Mouse (Mus musculus): ENCODE data around the gene Top2a. TPM values are rescaled to one million over a fixed set of nuclear protein-coding genes. Genes with fewer than 3 reads are reported as not detected.
A peak's percentile ranks its signal among the peaks of the same experiment; 100 is the strongest.

The Top2a gene
- polyA plus RNA-seq, 1 experiment from 2014 or later = 476 TPM

DNA sequence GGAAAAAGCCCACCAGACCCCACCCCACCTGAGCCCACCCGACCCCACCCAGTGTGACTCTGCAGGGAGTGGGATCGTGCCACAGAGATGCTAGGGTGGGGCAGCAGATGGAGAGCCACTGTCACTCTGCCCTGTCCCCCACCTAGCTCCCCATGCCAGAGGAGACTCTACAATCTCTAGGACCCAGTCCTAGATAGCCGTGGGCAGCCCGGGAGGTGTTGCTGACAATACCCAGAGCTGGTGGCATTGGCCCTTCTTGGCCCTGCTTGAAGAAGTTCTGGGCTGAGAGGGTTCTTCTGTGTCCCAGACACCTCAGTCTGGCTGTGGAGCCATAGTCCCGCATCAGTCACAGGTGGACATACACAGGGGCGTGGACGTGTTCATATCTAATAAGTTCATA lies 38.4 kb downstream of the Top2a start:
- no peak overlapping the region for H3K4me3 ChIP-seq (ENCODE audit: low read depth, low read length)
- H3K27ac ChIP-seq (ENCODE audit: low read depth, low read length) = no peak overlapping the region
- H3K27me3 ChIP-seq (ENCODE audit: control insufficient read depth, insufficient read depth, low read length) = peaks cover 24% of the 10 kb centered on the region
- ATAC-seq (replicated peaks; ENCODE audit: low FRiP score) (no peak), DNase-seq (ENCODE audit: low spot score) (no peak)
- H3K36me3 ChIP-seq (ENCODE audit: control insufficient read depth, insufficient read depth, low read length) = peaks cover 2% of the 10 kb centered on the region; the same call in 1 of the 2 replicates
- H3K4me1 ChIP-seq (replicated peaks; ENCODE audit: control insufficient read depth, insufficient read depth, low read length) = no peaks in the 10 kb centered on the region; the same call in 1 of the 2 replicates
- H3K4me2 ChIP-seq (ENCODE audit: low read depth, low read length, severe bottlenecking) = no peak overlapping the region
- no peak overlapping the region for H3K9ac ChIP-seq (ENCODE audit: low read length)
- no peaks in the 10 kb centered on the region for H3K9me3 ChIP-seq (ENCODE audit: control insufficient read depth, low read length)
- WGBS = 92% methylated on average over 7 of the region's 7 CpGs

DNA sequence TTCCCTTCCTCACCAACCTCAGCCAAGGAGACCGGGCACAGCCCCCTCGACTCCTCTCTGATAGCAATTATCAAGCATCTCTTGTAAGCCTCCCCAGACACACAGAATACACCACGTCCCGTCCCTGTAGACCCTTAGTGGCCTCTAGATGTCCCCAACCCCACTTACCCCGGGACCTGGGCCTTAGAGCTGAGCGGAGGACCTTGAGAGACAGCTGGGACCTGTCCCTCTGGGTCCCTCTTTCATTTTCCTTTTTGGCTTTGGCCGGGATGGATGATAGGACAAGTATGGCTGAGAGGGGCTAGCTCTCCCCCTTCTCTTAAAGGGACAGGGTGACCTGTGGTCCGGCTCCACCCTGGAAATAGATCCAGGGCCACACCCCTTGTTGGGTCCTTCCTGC lies 40.4 kb downstream of the Top2a start:
- H3K4me3 ChIP-seq (ENCODE audit: low read depth, low read length) = no peak overlapping the region
- H3K27me3 ChIP-seq (ENCODE audit: control insufficient read depth, insufficient read depth, low read length) = peaks cover 24% of the 10 kb centered on the region
- H3K4me2 ChIP-seq (ENCODE audit: low read depth, low read length, severe bottlenecking) = no peak overlapping the region
- 52% methylated on average over 8 of the region's 8 CpGs for WGBS
- H3K9ac ChIP-seq (ENCODE audit: low read length) = no peak overlapping the region
- ATAC-seq (replicated peaks; ENCODE audit: low FRiP score) = no peak
- no peak overlapping the region for H3K27ac ChIP-seq (ENCODE audit: low read depth, low read length)
- no peaks in the 10 kb centered on the region for H3K9me3 ChIP-seq (ENCODE audit: control insufficient read depth, low read length)
- no peak for DNase-seq (ENCODE audit: low spot score)
- H3K36me3 ChIP-seq (ENCODE audit: control insufficient read depth, insufficient read depth, low read length) = peaks cover under 1% of the 10 kb centered on the region; the same call in 1 of the 2 replicates
- no peaks in the 10 kb centered on the region; the same call in 1 of the 2 replicates for H3K4me1 ChIP-seq (replicated peaks; ENCODE audit: control insufficient read depth, insufficient read depth, low read length)

DNA sequence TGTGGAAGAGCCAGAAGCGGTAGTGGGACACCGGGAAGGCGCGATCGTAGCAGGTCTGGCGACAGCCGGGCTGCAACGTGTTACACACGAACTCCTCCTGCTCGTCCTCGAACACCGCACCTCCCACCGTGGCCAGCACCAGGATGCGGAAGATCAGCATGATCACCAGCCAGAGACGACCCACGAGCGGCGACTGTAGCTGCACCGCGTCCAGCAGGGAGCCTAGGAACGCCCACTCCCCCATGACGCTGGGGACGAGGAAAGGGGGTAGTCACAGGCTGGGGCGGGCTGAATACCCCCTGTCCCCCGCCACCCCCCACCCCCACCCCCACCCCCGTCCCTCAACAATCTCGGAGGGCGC lies 41.2 kb downstream of the Top2a start, which contains the start of gene Gjd3:
TSS of gene Gjd3 (minus strand) at position 244 of the 361 bp plus-strand sequence.
- Histone ChIP-seq H3K4me1 (replicated peaks; ENCODE audit: control insufficient read depth, insufficient read depth, low read length) (no peaks in the 10 kb centered on the region; the same call in 1 of the 2 replicates), H3K27me3 (ENCODE audit: control insufficient read depth, insufficient read depth, low read length) (peaks cover 24% of the 10 kb centered on the region), H3K27ac (ENCODE audit: low read depth, low read length) (0 out of 2 replicates have a peak within 1 kb of the TSS, but pooled peaks have one; percentile 41), H3K4me3 (ENCODE audit: low read depth, low read length) (peak within 1 kb of the TSS; percentile 48), H3K9me3 (ENCODE audit: control insufficient read depth, low read length) (no peaks in the 10 kb centered on the region), H3K4me2 (ENCODE audit: low read depth, low read length, severe bottlenecking) (peak within 1 kb of the TSS; percentile 88), H3K9ac (ENCODE audit: low read length) (peak within 1 kb of the TSS; percentile 49), H3K36me3 (ENCODE audit: control insufficient read depth, insufficient read depth, low read length) (no peaks in the 10 kb centered on the region)
- ATAC-seq (replicated peaks; ENCODE audit: low FRiP score) (no peak), DNase-seq (ENCODE audit: low spot score) (no peak)
- 3% methylated on average over 28 of the region's 28 CpGs for whole genome bisulfite sequencing

DNA sequence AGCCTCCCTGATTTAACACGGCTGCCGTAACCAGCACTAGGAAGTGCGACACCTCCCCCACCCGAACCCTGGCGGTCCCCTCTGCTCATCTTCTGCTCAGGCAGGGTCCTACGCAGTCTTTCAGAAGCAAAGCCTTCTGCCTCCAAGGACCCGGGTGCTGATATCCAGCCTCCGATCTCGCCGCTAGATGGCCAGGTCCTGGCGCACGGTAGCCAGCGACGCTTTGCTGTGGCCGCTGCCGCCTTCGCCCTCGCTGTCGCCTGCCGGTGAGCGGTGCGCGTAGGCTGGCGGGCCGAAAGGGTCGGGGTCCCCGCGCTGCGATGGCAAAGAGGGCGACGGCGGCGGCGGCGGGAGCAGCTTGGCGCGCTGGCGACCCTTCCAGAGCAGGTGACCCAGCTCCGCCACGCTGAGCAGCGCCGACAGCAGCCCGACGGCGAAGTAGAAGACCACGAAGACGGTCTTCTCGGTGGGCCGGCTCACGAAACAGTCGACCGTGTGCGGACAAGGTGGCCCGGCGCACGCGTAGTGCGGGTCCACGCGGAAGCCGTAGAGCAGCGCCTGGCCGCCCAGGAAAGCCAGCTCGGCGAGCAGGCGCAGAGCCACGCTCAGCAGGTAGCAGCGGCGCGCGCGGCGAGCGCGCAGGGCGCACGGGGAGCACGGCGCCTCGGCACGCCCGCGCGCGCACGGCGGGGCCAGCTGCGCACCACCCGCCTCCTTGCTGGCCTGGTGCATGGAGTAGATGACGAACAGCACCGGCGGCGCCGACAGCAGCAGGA lies 41.8 kb downstream of the Top2a start:
- whole genome bisulfite sequencing = under 1% methylated on average over 93 of the region's 94 CpGs
- peaks cover 24% of the 10 kb centered on the region for H3K27me3 ChIP-seq (ENCODE audit: control insufficient read depth, insufficient read depth, low read length)
- 0 out of 2 replicates have a peak overlapping the region, but pooled peaks have one; percentile 41 for H3K27ac ChIP-seq (ENCODE audit: low read depth, low read length)
- peak overlapping the region; percentile 48 for H3K4me3 ChIP-seq (ENCODE audit: low read depth, low read length)
- no peaks in the 10 kb centered on the region; the same call in 1 of the 2 replicates for H3K4me1 ChIP-seq (replicated peaks; ENCODE audit: control insufficient read depth, insufficient read depth, low read length)
- DNase-seq (ENCODE audit: low spot score) = peak; percentile 89
- ATAC-seq (replicated peaks; ENCODE audit: low FRiP score) = peak; percentile 64
- peak overlapping the region; percentile 88 for H3K4me2 ChIP-seq (ENCODE audit: low read depth, low read length, severe bottlenecking)
- H3K36me3 ChIP-seq (ENCODE audit: control insufficient read depth, insufficient read depth, low read length) = no peaks in the 10 kb centered on the region
- H3K9me3 ChIP-seq (ENCODE audit: control insufficient read depth, low read length) = no peaks in the 10 kb centered on the region
- peak overlapping the region; percentile 49 for H3K9ac ChIP-seq (ENCODE audit: low read length)

DNA sequence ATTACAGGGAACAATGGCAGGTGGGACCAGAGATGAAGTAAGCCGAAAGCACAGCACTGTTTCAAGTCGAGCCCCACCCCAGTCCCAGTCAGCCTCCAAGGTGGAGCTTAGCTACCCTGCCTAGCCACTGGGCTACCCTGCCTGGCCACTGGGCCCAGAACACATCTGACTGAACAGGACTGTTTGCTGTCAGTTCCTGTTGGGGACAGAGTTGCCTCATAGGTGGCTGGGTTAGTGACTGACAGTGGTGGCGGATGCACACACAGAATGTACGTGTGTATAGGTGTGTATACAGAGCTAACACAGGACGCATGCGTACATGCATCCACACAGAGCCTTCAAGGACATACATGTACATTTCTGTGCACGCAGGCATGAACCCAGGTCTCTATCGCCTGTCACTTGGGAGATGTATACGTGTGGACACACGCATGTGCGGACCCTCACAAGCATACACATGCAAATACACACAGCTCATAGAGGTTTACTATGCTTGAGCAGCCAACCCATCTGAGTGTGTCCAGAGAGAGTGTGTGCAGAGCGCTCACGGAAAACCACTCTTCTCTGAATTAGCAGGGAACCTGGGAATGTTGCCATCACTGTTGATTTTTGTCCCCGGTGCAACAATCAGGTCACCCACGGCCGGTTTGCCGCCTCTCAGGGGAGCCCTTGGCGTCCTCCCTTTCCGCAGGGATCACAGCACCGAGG lies 42.5 kb downstream of the Top2a start:
- Histone ChIP-seq H3K9me3 (ENCODE audit: control insufficient read depth, low read length) (no peaks in the 10 kb centered on the region), H3K4me3 (ENCODE audit: low read depth, low read length) (peak overlapping the region; percentile 48), H3K36me3 (ENCODE audit: control insufficient read depth, insufficient read depth, low read length) (no peaks in the 10 kb centered on the region), H3K27ac (ENCODE audit: low read depth, low read length) (0 out of 2 replicates have a peak overlapping the region, but pooled peaks have one; percentile 41), H3K9ac (ENCODE audit: low read length) (peak overlapping the region; percentile 49), H3K27me3 (ENCODE audit: control insufficient read depth, insufficient read depth, low read length) (peaks cover 24% of the 10 kb centered on the region), H3K4me1 (replicated peaks; ENCODE audit: control insufficient read depth, insufficient read depth, low read length) (no peaks in the 10 kb centered on the region; the same call in 1 of the 2 replicates), H3K4me2 (ENCODE audit: low read depth, low read length, severe bottlenecking) (peak overlapping the region; percentile 88)
- WGBS = 33% methylated on average over 20 of the region's 20 CpGs
- no peak for DNase-seq (ENCODE audit: low spot score)
- ATAC-seq (replicated peaks; ENCODE audit: low FRiP score) = no peak

DNA sequence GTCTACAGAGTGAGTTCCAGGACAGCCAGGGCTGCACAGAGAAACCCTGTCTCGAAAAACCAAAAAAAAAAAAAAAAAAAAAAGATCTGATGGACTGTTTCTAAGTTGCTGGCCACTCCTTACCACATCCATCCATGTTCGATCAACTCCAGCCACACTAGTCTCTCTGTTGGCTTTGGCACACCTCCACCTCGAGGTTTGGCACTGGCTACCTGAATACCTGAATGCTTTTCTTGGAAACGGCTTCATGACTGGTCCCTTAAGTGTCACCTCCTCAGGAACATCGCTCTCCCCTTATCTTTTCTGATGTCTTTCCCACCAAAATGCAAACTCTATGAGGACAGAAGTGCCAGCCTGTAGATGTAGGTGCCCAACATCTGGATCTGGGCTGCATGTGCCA lies 44.6 kb downstream of the Top2a start:
- no peak for DNase-seq (ENCODE audit: low spot score)
- 85% methylated on average over 4 of the region's 5 CpGs for WGBS
- Histone ChIP-seq H3K4me1 (replicated peaks; ENCODE audit: control insufficient read depth, insufficient read depth, low read length) (no peaks in the 10 kb centered on the region; the same call in 1 of the 2 replicates), H3K4me2 (ENCODE audit: low read depth, low read length, severe bottlenecking) (no peak overlapping the region), H3K27me3 (ENCODE audit: control insufficient read depth, insufficient read depth, low read length) (peaks cover 24% of the 10 kb centered on the region), H3K36me3 (ENCODE audit: control insufficient read depth, insufficient read depth, low read length) (no peaks in the 10 kb centered on the region), H3K4me3 (ENCODE audit: low read depth, low read length) (no peak overlapping the region), H3K9ac (ENCODE audit: low read length) (no peak overlapping the region), H3K27ac (ENCODE audit: low read depth, low read length) (no peak overlapping the region), H3K9me3 (ENCODE audit: control insufficient read depth, low read length) (no peaks in the 10 kb centered on the region)
- no peak for ATAC-seq (replicated peaks; ENCODE audit: low FRiP score)

DNA sequence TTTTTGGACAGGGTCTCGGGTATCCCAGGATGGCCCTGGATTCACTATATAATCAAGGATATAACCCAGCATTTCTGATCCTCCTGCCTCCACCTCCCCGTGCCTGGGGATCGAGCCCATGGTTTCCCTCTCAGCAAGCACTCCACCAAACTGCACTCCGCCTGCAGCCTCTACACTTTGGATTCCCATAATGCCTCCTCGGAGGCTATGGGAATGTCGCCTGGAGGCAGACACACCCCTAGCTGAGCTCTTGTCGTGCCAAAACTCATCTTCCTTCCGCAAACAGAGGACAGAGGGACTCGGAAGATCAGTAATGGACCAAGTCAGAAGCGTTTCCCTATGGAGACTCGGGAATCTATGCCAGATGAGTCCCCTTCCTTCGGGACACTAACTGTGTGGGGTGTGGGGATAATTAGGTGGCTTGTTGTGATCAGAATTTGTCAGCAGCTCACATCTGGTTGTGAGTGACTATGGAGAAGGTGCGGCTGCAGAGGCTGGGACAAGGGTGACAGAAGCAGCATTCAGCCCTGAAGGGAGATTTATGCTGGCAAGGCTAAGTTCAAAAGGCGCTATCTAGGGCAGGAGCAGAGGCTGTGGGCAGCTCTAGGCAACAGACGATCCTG lies 45.4 kb downstream of the Top2a start:
- no peaks in the 10 kb centered on the region for H3K36me3 ChIP-seq (ENCODE audit: control insufficient read depth, insufficient read depth, low read length)
- no peaks in the 10 kb centered on the region; the same call in 1 of the 2 replicates for H3K4me1 ChIP-seq (replicated peaks; ENCODE audit: control insufficient read depth, insufficient read depth, low read length)
- no peak overlapping the region for H3K9ac ChIP-seq (ENCODE audit: low read length)
- 76% methylated on average over 15 of the region's 15 CpGs for WGBS
- H3K4me2 ChIP-seq (ENCODE audit: low read depth, low read length, severe bottlenecking) = no peak overlapping the region
- DNase-seq (ENCODE audit: low spot score) (no peak), ATAC-seq (replicated peaks; ENCODE audit: low FRiP score) (no peak)
- H3K4me3 ChIP-seq (ENCODE audit: low read depth, low read length) = no peak overlapping the region
- H3K9me3 ChIP-seq (ENCODE audit: control insufficient read depth, low read length) = no peaks in the 10 kb centered on the region
- H3K27ac ChIP-seq (ENCODE audit: low read depth, low read length) = no peak overlapping the region
- peaks cover 24% of the 10 kb centered on the region for H3K27me3 ChIP-seq (ENCODE audit: control insufficient read depth, insufficient read depth, low read length)

DNA sequence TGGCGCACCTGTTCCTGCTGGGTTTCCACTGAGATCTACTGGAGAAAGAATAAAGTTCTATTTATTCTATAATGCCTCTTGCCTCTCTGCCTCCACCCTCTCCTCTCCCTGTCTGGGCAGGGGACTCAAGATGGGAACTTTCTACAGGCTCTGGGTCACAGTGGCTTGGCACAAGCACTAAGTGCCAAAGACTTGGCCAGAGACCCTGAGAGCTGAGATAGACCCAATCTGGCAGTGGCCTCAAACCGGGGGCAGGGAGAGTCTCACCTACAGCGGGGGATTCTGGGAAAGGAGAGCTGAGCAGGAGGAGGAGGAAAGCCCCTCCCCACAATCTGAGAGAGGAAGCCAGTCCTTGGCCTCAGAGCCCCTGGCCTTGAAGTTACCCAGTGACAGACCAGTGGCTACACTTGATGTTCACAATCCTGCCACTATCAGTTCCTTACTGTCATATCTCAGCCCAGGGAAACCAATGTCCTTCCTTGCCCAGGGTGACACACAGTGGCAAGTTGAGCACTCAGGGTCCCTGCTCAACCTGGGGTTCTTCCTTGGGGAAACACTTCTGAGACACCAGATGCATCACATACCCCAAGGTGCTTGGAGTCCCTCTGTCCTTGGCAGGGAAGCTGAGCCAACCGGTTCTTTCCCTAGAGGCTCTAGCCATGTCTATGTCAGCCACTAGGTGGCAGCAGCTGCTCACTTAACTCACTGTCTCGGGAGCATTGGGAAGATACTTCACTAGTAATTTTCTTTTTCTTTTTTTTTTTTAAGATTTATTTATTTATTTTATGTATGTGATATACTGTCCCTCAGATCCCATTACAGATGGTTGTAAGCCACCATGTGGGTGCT lies 48.9 kb downstream of the Top2a start:
- H3K27me3 ChIP-seq (ENCODE audit: control insufficient read depth, insufficient read depth, low read length) = no peaks in the 10 kb centered on the region
- no peak overlapping the region for H3K4me2 ChIP-seq (ENCODE audit: low read depth, low read length, severe bottlenecking)
- peak; percentile 83 for DNase-seq (ENCODE audit: low spot score)
- H3K27ac ChIP-seq (ENCODE audit: low read depth, low read length) = no peak overlapping the region
- peaks cover 12% of the 10 kb centered on the region for H3K4me1 ChIP-seq (replicated peaks; ENCODE audit: control insufficient read depth, insufficient read depth, low read length)
- H3K4me3 ChIP-seq (ENCODE audit: low read depth, low read length) = no peak overlapping the region
- H3K9me3 ChIP-seq (ENCODE audit: control insufficient read depth, low read length) = no peaks in the 10 kb centered on the region
- H3K36me3 ChIP-seq (ENCODE audit: control insufficient read depth, insufficient read depth, low read length) = no peaks in the 10 kb centered on the region; the same call in 1 of the 2 replicates
- H3K9ac ChIP-seq (ENCODE audit: low read length) = no peak overlapping the region
- 52% methylated on average over 5 of the region's 5 CpGs for WGBS
- no peak for ATAC-seq (replicated peaks; ENCODE audit: low FRiP score)
